Mouse (Mus musculus): ENCODE measurements around the gene Papss1.
"Not testable (repeated sequence)": the region's sequence is repeated elsewhere in the genome, so short reads cannot be mapped to it uniquely, and the experiment has no call there.

The Papss1 gene

GRCm38 (mm10) chr3:131564430-131565256 lies at the start of gene Papss1:
TSS of gene Papss1 (plus strand) at chr3:131564768.
- peak; percentile 100 for DNase-seq

GRCm38 (mm10) chr3:131516332-131516999 lies 48.1 kb upstream of the Papss1 start:
- DNase-seq: no peak

- DNase-seq: no peak
Observed at GRCm38 (mm10) chr3:131517756-131518155, 46.8 kb upstream of the Papss1 start.

- DNase-seq: no peak
Observed at GRCm38 (mm10) chr3:131521206-131521605, 43.4 kb upstream of the Papss1 start.

GRCm38 (mm10) chr3:131522243-131522642 lies 42.3 kb upstream of the Papss1 start:
- no peak for DNase-seq

- no peak for DNase-seq
Observed at GRCm38 (mm10) chr3:131523749-131524148, 40.8 kb upstream of the Papss1 start.

- no peak for DNase-seq
Observed at GRCm38 (mm10) chr3:131524210-131524609, 40.4 kb upstream of the Papss1 start.

- DNase-seq: peak; percentile 17
Observed at GRCm38 (mm10) chr3:131524779-131525178, 39.8 kb upstream of the Papss1 start.

GRCm38 (mm10) chr3:131525229-131525628 lies 39.3 kb upstream of the Papss1 start:
- no peak for DNase-seq

- DNase-seq: no peak
Observed at GRCm38 (mm10) chr3:131541244-131541942, 23.2 kb upstream of the Papss1 start.

GRCm38 (mm10) chr3:131547562-131547961 lies 17.0 kb upstream of the Papss1 start:
- DNase-seq: not testable (repeated sequence)

- no peak for DNase-seq
Observed at GRCm38 (mm10) chr3:131550046-131550445, 14.5 kb upstream of the Papss1 start.

GRCm38 (mm10) chr3:131552349-131553254 lies 12.0 kb upstream of the Papss1 start:
- peak; percentile 23 for DNase-seq

GRCm38 (mm10) chr3:131555771-131556170 lies 8.8 kb upstream of the Papss1 start:
- no peak for DNase-seq

GRCm38 (mm10) chr3:131561591-131561990 lies 3.0 kb upstream of the Papss1 start:
- no peak for DNase-seq

- DNase-seq: no peak
Observed at GRCm38 (mm10) chr3:131565257-131565610, 666 bp downstream of the Papss1 start.

- DNase-seq: no peak
Observed at GRCm38 (mm10) chr3:131566281-131566680, 1.7 kb downstream of the Papss1 start.

GRCm38 (mm10) chr3:131570506-131570905 lies 5.9 kb downstream of the Papss1 start:
- no peak for DNase-seq

GRCm38 (mm10) chr3:131573555-131573954 lies 9.0 kb downstream of the Papss1 start:
- DNase-seq: no peak

GRCm38 (mm10) chr3:131578434-131579104 lies 14.0 kb downstream of the Papss1 start:
- DNase-seq: no peak

GRCm38 (mm10) chr3:131580040-131580439 lies 15.5 kb downstream of the Papss1 start:
- DNase-seq: no peak

- DNase-seq: no peak
Observed at GRCm38 (mm10) chr3:131581096-131581495, 16.5 kb downstream of the Papss1 start.
